Mouse (Mus musculus): ENCODE data around the gene Tex13b. TPM values are rescaled to one million over a fixed set of nuclear protein-coding genes. Genes with fewer than 3 reads are reported as not detected.
"Not testable (repeated sequence)": the region's sequence is repeated elsewhere in the genome, so short reads cannot be mapped to it uniquely, and the experiment has no call there.

The Tex13b gene
- polyA plus RNA-seq (2015; fragmentation: Nextera tagmentation; extraction: Ambion mirVana), result not detected in 2 replicates

GRCm38 (mm10) chrX:140813312-140814006 is at the start of gene Tex13b:
Tex13b (minus strand) TSS chrX:140813433.
- TF ChIP-seq CTCF (IDR thresholded peaks at IDR 0.05) (no peak), EP300 (IDR thresholded peaks at IDR 0.05) (no peak)

GRCm38 (mm10) chrX:140862760-140863159 is 49.5 kb upstream of the Tex13b start:
- WGBS, result 87% methylated on average over 6 of the region's 6 CpGs
- Histone ChIP-seq H3K9ac (replicated peaks; ENCODE audit: low read depth) (no peak overlapping the region), H3K9me3 (ENCODE audit: low read length) (no peaks in the 10 kb centered on the region), H3K27ac (ENCODE audit: low read length) (no peak overlapping the region), H3K4me3 (ENCODE audit: low read depth, low read length) (no peak overlapping the region), H3K36me3 (ENCODE audit: insufficient read depth, low read length) (no peaks in the 10 kb centered on the region), H3K4me2 (replicated peaks; ENCODE audit: low read depth, low read length) (no peak overlapping the region), H3K27me3 (replicated peaks; ENCODE audit: insufficient read depth, low read length) (no peaks in the 10 kb centered on the region), H3K4me1 (ENCODE audit: insufficient read depth, low read depth, low read length) (no peaks in the 10 kb centered on the region)
- ATAC-seq (no peak), DNase-seq (ENCODE audit: low spot score) (no peak)
- TF ChIP-seq EP300 (IDR thresholded peaks at IDR 0.05) (no peak), CTCF (IDR thresholded peaks at IDR 0.05) (no peak)

More at GRCm38 (mm10) chrX:140813312-140814006, at the start of gene Tex13b:
- H3K4me2 ChIP-seq (replicated peaks; ENCODE audit: low read depth, low read length), result no peak within 1 kb of the TSS
- H3K36me3 ChIP-seq (ENCODE audit: insufficient read depth, low read length), result no peaks in the 10 kb centered on the region
- H3K27me3 ChIP-seq (replicated peaks; ENCODE audit: insufficient read depth, low read length), result no peaks in the 10 kb centered on the region
- no peak within 1 kb of the TSS for H3K4me3 ChIP-seq (ENCODE audit: low read depth, low read length)
- H3K4me1 ChIP-seq (ENCODE audit: insufficient read depth, low read depth, low read length), result no peaks in the 10 kb centered on the region
- 93% methylated on average over 22 of the region's 22 CpGs for WGBS
- no peak for ATAC-seq
- H3K9ac ChIP-seq (replicated peaks; ENCODE audit: low read depth), result no peak within 1 kb of the TSS
- no peak for DNase-seq (ENCODE audit: low spot score)
- H3K9me3 ChIP-seq (ENCODE audit: low read length), result no peaks in the 10 kb centered on the region
- H3K27ac ChIP-seq (ENCODE audit: low read length), result no peak within 1 kb of the TSS

DNA sequence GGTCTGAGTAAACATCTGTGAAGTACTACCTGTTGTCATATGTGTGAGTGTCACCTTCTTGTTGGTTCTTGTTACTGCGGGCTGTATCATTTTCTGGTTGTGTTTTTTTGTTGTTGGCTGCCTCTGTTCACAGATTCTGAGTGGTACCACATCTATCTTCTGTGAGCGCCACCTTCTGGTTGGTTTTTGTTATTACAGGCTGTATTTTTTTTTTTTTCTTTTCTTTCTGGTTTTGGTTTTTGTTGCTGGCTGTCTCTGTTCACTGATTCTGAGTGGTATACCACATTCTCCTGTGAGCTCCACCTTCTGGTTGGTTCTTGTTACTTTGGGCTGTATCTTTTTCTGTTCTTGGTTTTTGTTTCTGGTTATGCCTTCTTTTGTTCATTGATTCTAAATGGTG is 44.2 kb upstream of the Tex13b start:
- Histone ChIP-seq H3K4me1 (ENCODE audit: insufficient read depth, low read depth, low read length) (no peaks in the 10 kb centered on the region), H3K27me3 (replicated peaks; ENCODE audit: insufficient read depth, low read length) (no peaks in the 10 kb centered on the region), H3K9me3 (ENCODE audit: low read length) (no peaks in the 10 kb centered on the region), H3K4me3 (ENCODE audit: low read depth, low read length) (no peak overlapping the region), H3K9ac (replicated peaks; ENCODE audit: low read depth) (no peak overlapping the region), H3K4me2 (replicated peaks; ENCODE audit: low read depth, low read length) (no peak overlapping the region), H3K36me3 (ENCODE audit: insufficient read depth, low read length) (no peaks in the 10 kb centered on the region), H3K27ac (ENCODE audit: low read length) (no peak overlapping the region)
- DNase-seq (ENCODE audit: low spot score) (peak; percentile 33), ATAC-seq (no peak)
- TF ChIP-seq EP300 (IDR thresholded peaks at IDR 0.05) (no peak), CTCF (IDR thresholded peaks at IDR 0.05) (peak; percentile 63)
- 22% methylated on average over 2 of the region's 2 CpGs for WGBS

GRCm38 (mm10) chrX:140857040-140857439 is 43.8 kb upstream of the Tex13b start:
- ATAC-seq; H3K36me3 ChIP-seq (ENCODE audit: insufficient read depth, low read length); H3K4me1 ChIP-seq (ENCODE audit: insufficient read depth, low read depth, low read length); H3K9ac ChIP-seq (replicated peaks; ENCODE audit: low read depth); DNase-seq (ENCODE audit: low spot score); H3K9me3 ChIP-seq (ENCODE audit: low read length); H3K4me2 ChIP-seq (replicated peaks; ENCODE audit: low read depth, low read length); H3K4me3 ChIP-seq (ENCODE audit: low read depth, low read length); H3K27me3 ChIP-seq (replicated peaks; ENCODE audit: insufficient read depth, low read length); H3K27ac ChIP-seq (ENCODE audit: low read length): not testable (repeated sequence)
- WGBS, result 58% methylated on average over 5 of the region's 5 CpGs

GRCm38 (mm10) chrX:140854561-140854960 is 41.3 kb upstream of the Tex13b start:
- H3K9me3 ChIP-seq (ENCODE audit: low read length), result no peaks in the 10 kb centered on the region
- H3K9ac ChIP-seq (replicated peaks; ENCODE audit: low read depth), result no peak overlapping the region
- no peak overlapping the region for H3K27ac ChIP-seq (ENCODE audit: low read length)
- H3K4me2 ChIP-seq (replicated peaks; ENCODE audit: low read depth, low read length), result no peak overlapping the region
- TF ChIP-seq EP300 (IDR thresholded peaks at IDR 0.05), result no peak
- TF ChIP-seq CTCF (IDR thresholded peaks at IDR 0.05), result no peak
- no peaks in the 10 kb centered on the region for H3K4me1 ChIP-seq (ENCODE audit: insufficient read depth, low read depth, low read length)
- ATAC-seq (no peak), DNase-seq (ENCODE audit: low spot score) (no peak)
- H3K27me3 ChIP-seq (replicated peaks; ENCODE audit: insufficient read depth, low read length), result no peaks in the 10 kb centered on the region
- no peaks in the 10 kb centered on the region for H3K36me3 ChIP-seq (ENCODE audit: insufficient read depth, low read length)
- 47% methylated on average over 3 of the region's 3 CpGs for WGBS
- H3K4me3 ChIP-seq (ENCODE audit: low read depth, low read length), result no peak overlapping the region

- not testable (repeated sequence) for H3K27me3 ChIP-seq (replicated peaks; ENCODE audit: insufficient read depth, low read length); H3K36me3 ChIP-seq (ENCODE audit: insufficient read depth, low read length); DNase-seq (ENCODE audit: low spot score); H3K4me2 ChIP-seq (replicated peaks; ENCODE audit: low read depth, low read length); H3K4me3 ChIP-seq (ENCODE audit: low read depth, low read length); H3K4me1 ChIP-seq (ENCODE audit: insufficient read depth, low read depth, low read length); H3K9me3 ChIP-seq (ENCODE audit: low read length); H3K27ac ChIP-seq (ENCODE audit: low read length); ATAC-seq; H3K9ac ChIP-seq (replicated peaks; ENCODE audit: low read depth)
- 86% methylated on average over 1 of the region's 1 CpGs for WGBS
- TF ChIP-seq CTCF (IDR thresholded peaks at IDR 0.05), result peak; percentile 59
These were observed 32.2 kb upstream of the Tex13b start for GRCm38 (mm10) chrX:140845401-140845800.

Data from lung, postnatal 0 days (tissue).